Mouse (Mus musculus) lung, postnatal 25 days (tissue): ENCODE data around the gene Lsm4.

ENCODE experiments used
- DNase-seq: peaks from one replicate; pipeline ENCODE4 v3.0.0; 2022; ENCODE audit warnings: low spot score

Gene Lsm4

GRCm38 (mm10) chr8:70649324-70649723, 23.7 kb upstream of the Lsm4 start:
- DNase-seq = peak; percentile 91

DNA sequence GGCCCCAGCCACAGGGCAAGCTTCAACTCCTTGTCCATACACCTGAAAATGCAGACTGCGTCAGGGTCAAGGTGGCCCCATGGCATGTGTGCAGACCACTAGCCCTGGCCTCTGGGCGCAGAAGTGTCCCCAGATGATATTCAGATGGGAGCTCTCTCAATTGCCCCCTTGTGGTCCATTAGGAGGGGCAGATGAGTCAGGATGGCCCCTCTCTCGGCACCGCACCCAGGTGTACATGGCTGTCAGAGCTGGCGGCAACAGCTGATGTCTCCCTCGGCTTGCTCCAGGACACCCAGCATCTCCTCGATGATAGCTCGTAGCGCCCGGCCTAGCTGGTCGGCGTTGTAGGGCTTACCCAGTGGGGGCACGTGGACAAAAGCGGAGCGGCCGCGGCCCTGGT, 22.7 kb upstream of the Lsm4 start:
- no peak for DNase-seq

DNA sequence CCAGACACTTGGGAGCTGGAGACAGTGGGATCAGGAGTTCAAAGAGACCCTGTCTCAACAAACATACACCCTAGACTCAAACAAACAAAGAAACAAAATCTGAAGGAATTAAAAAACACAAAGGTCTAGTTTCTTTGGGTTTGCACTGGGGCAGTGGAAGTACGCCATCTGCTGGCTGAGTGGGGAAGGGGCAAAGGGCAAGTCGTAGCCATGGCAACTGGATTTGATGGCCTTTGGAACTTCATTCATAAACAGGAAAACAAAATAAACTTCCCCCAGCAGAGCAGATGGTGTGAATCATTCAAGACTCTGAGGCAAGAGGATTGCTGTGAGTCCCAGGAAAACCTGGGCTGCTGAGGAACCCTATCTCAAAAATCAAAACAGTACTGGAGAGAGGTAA, 19.8 kb upstream of the Lsm4 start:
- DNase-seq = peak; percentile 74

GRCm38 (mm10) chr8:70654121-70654520, 18.9 kb upstream of the Lsm4 start:
- DNase-seq = no peak

DNA sequence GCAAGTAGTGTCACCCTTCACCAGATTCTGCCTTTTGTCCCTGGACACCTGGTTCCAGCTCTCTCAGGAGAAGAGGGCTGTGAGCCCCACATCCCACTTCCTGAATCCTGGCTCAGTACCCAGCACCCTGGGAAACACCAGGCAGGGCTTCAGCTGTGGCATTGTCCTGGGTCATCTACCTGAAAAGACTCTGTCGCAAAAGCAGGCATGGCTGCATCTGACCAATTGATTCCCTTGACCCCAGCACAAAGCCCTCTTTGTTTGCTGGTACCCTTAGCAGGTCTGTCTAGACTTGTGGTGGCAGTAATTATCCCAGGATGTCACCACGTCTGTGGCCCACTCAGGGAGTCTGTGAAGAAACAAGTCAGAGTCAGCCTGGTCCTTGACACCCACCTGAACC, 17.6 kb upstream of the Lsm4 start:
- no peak for DNase-seq

DNA sequence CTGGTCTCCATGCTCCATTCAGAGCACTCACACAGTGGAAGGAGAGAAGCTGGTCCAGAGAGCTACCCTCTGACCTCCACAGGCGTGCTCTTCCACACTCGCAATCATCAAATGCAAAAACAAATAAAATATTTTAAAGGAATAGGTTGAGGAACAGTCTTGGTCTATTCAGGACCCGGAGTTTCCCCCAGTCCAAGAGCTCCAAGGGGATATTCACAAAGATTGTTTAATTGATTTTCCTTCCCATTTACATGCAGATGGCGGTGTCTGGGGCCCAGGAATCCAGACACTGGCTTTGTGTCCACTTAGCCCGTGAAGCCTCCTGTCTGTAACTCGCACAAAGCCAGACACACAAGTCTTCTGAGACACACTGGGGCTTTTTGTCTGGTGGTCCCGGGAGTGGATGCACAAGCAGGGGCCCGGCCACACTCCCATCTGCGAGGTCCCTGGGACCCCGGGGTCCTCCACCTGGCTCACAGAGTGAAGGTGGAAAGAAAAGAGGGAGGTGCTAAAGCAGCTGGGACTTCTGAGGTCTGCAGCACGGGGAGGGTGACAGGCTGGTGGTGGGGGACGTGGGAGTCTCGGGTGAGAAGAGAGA, 16.8 kb upstream of the Lsm4 start:
- DNase-seq = no peak

DNA sequence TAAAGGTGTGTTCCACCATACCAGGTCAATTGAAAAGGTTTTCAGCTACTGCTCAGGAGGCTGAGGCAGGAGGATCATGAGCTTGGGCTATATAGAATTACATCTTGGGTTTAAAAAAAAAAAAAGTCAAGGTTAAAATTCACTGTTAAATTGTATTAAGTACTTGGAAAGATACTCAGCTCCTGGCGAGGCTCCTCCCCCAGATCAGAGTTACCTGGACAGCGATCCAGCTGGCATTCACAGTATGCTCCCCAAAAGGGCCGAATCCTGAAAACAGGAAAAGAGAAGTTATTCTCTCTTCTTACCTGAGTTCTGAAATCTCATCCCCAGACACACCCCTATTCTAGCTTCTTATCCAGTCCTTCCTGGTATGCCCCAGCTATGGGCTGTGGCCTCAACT, 15.8 kb upstream of the Lsm4 start:
- DNase-seq = no peak

GRCm38 (mm10) chr8:70657739-70658138, 15.3 kb upstream of the Lsm4 start:
- DNase-seq = no peak

- no peak for DNase-seq
These were observed 14.0 kb upstream of the Lsm4 start for GRCm38 (mm10) chr8:70658897-70659603.

- DNase-seq = peak; percentile 90
These were observed 13.3 kb upstream of the Lsm4 start for GRCm38 (mm10) chr8:70659604-70660272.

GRCm38 (mm10) chr8:70660273-70660725, 12.7 kb upstream of the Lsm4 start, which contains the start of gene Pgpep1:
Pgpep1 (minus strand) TSS chr8:70660388.
- peak; percentile 62 for DNase-seq

GRCm38 (mm10) chr8:70663691-70664090, 9.4 kb upstream of the Lsm4 start:
- DNase-seq = no peak

DNA sequence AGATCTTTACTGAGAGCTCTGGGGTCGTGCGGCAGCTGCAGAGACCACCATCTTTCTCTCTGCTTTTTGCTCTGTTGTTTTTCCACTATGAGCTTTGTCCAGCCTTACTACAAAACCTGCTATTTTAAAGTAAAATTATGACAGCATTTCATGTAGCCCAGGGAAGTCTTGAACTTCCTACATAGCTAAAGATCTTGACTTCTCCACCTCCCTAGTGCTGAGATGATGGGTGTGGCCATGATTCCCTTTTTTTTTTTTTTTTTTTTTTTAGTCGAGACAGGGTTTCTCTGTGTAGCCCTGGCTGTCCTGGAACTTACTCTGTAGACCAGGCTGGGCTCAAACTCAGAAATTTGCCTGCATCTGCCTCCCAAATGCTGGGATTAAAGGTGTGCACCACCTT, 8.4 kb upstream of the Lsm4 start:
- no peak for DNase-seq

DNA sequence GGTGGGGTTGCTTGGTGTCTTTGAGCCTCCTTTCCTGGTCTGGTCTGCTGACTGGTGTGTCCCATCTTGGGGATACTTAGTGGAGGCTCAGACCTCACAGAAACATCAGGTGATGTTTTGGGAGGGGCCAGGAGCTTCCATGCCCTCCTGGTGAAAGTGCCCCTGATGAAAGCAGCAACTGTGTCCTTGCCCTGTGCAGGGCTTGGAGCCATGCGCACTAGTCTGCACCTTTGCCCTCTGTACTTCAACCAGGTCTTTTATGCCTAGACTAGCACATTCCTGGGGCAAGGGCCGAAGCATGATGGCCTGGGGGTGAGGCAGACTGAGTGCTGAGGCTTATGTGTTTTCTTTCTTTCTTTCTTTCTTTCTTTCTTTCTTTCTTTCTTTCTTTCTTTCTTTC, 7.4 kb upstream of the Lsm4 start:
- DNase-seq = no peak

- peak; percentile 60 for DNase-seq
These were observed 6.0 kb upstream of the Lsm4 start for GRCm38 (mm10) chr8:70667071-70667470.

- peak; percentile 45 for DNase-seq
These were observed 1.3 kb upstream of the Lsm4 start for GRCm38 (mm10) chr8:70671615-70672324.

GRCm38 (mm10) chr8:70672325-70673078, 546 bp upstream of the Lsm4 start:
- no peak for DNase-seq

GRCm38 (mm10) chr8:70674109-70674508, 1.1 kb downstream of the Lsm4 start:
- DNase-seq = no peak

GRCm38 (mm10) chr8:70674716-70675115, 1.7 kb downstream of the Lsm4 start:
- no peak for DNase-seq

- DNase-seq = no peak
These were observed 2.3 kb downstream of the Lsm4 start for GRCm38 (mm10) chr8:70675336-70675735.

DNA sequence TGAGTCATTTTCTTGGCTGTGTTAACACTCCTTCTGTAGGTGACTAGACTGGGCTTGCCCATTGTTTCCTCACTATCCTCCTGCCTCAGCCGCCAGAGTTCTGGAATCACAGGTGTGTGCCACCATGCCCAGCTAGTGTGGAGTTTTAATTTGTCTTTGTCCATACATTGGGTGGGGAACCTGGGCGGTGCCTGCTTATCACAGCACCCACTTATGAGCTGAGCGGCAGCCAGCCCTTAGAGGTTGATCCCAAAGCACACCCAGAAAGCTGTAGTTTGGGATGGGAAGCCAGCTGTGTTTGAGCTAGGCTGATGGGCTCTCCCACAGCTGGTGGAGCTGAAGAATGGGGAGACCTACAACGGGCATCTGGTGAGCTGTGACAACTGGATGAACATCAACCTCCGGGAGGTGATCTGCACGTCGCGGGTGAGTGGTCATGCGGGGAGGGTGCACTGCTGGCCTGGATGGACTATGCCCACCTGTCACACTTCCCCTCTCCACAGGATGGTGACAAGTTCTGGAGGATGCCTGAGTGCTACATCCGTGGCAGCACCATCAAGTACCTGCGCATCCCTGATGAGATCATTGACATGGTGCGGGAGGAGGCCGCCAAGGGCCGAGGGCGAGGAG, 4.5 kb downstream of the Lsm4 start:
- DNase-seq = no peak
